Mouse (Mus musculus) cortical plate, adult 2 months (tissue): ENCODE results near the gene Tmem59.

Source experiments
- CTCF ChIP-seq: fragments of 200-500 bp; IDR thresholded peaks from 2 replicates; pipeline ENCODE4 v1.5.1; 2011; ENCODE audit warnings: mild to moderate bottlenecking, control low read depth, low read length; ENCODE audit not compliant: insufficient read depth; ENCODE audit errors: extremely low read depth
- POLR2A ChIP-seq: fragments of 200-500 bp; IDR thresholded peaks from 2 replicates; pipeline ENCODE4 v1.6.1; 2011; ENCODE audit warnings: mild to moderate bottlenecking, low read length, control low read depth; ENCODE audit not compliant: insufficient read depth; ENCODE audit errors: extremely low read depth

- TF ChIP-seq CTCF (no peak), POLR2A (no peak)
These were observed 4.6 kb downstream of the Tmem59 start for GRCm38 (mm10) chr4:107182796-107183195.
